ENCODE assay signal across 20 mouse cellular contexts in genomic region chr10:126568155-126568554, GRCm38 (mm10).
DNase-seq lines count a peak whose midpoint lies in the region; ATAC-seq lines count a peak whose summit lies in the region.
"Had no signal": no experiment of that assay in that cellular context is flagged by ENCODE, and none has a peak within 500 bp of the region (broad histone marks: within the 10 kb centered on the region; RNA-seq: fewer than 3 reads in every experiment).

No protein-coding gene starts in this region.

- H3K9me3 ChIP-seq in hindbrain, embryonic 12.5 days (replicated peaks), result no peaks in the 10 kb centered on the region
- H3K9me3 ChIP-seq in hindbrain, embryonic 10.5 days, result no peaks in the 10 kb centered on the region
- H3K9me3 ChIP-seq in neural tube, embryonic 11.5 days (ENCODE audit: control insufficient read depth, low read length), result no peaks in the 10 kb centered on the region
- H3K9me3 ChIP-seq in midbrain, embryonic 13.5 days, result no peaks in the 10 kb centered on the region
- no peaks in the 10 kb centered on the region for H3K9me3 ChIP-seq in midbrain, embryonic 16.5 days (replicated peaks; ENCODE audit: control insufficient read depth, low read length, poor library complexity, severe bottlenecking)
- H3K9me3 ChIP-seq: embryonic facial prominence, embryonic 15.5 days; forebrain, embryonic 10.5 days; heart, embryonic 12.5 days; hindbrain, embryonic 15.5 days had no signal

- no peak overlapping the region for H3K9ac ChIP-seq in hindbrain, embryonic 12.5 days
- H3K9ac ChIP-seq in neural tube, embryonic 11.5 days (ENCODE audit: low read length), result no peak overlapping the region
- H3K9ac ChIP-seq in midbrain, embryonic 13.5 days (replicated peaks), result no peak overlapping the region
- H3K9ac ChIP-seq in midbrain, embryonic 16.5 days (ENCODE audit: low read depth, low read length), result no peak overlapping the region
- H3K9ac ChIP-seq: embryonic facial prominence, embryonic 15.5 days; heart, embryonic 12.5 days; hindbrain, embryonic 15.5 days had no signal

- H3K36me3 ChIP-seq in hindbrain, embryonic 12.5 days, result no peaks in the 10 kb centered on the region
- H3K36me3 ChIP-seq in hindbrain, embryonic 10.5 days, result no peaks in the 10 kb centered on the region
- no peaks in the 10 kb centered on the region for H3K36me3 ChIP-seq in neural tube, embryonic 11.5 days (ENCODE audit: control insufficient read depth, insufficient read depth, low read length)
- no peaks in the 10 kb centered on the region for H3K36me3 ChIP-seq in midbrain, embryonic 13.5 days
- no peaks in the 10 kb centered on the region for H3K36me3 ChIP-seq in midbrain, embryonic 16.5 days (ENCODE audit: control insufficient read depth, insufficient read depth, low read length)
- H3K36me3 ChIP-seq: embryonic facial prominence, embryonic 15.5 days; forebrain, embryonic 10.5 days; heart, embryonic 12.5 days; hindbrain, embryonic 15.5 days had no signal

- H3K4me2 ChIP-seq in hindbrain, embryonic 12.5 days (replicated peaks), result no peak overlapping the region
- no peak overlapping the region for H3K4me2 ChIP-seq in neural tube, embryonic 11.5 days (ENCODE audit: low read depth)
- H3K4me2 ChIP-seq in midbrain, embryonic 13.5 days (replicated peaks), result no peak overlapping the region
- H3K4me2 ChIP-seq in midbrain, embryonic 16.5 days (ENCODE audit: low read length), result no peak overlapping the region
- H3K4me2 ChIP-seq: embryonic facial prominence, embryonic 15.5 days; heart, embryonic 12.5 days; hindbrain, embryonic 15.5 days had no signal

- H3K4me3 ChIP-seq in hindbrain, embryonic 12.5 days, result no peak overlapping the region
- H3K4me3 ChIP-seq in hindbrain, embryonic 10.5 days, result no peak overlapping the region
- no peak overlapping the region for H3K4me3 ChIP-seq in neural tube, embryonic 11.5 days (ENCODE audit: low read depth, low read length)
- H3K4me3 ChIP-seq in midbrain, embryonic 13.5 days (replicated peaks), result no peak overlapping the region
- no peak overlapping the region for H3K4me3 ChIP-seq in midbrain, embryonic 16.5 days (ENCODE audit: low read depth, low read length)
- H3K4me3 ChIP-seq: embryonic facial prominence, embryonic 15.5 days; erythroblast, embryonic 14.5 days; forebrain, embryonic 10.5 days; gastrocnemius, adult 2 months; heart, embryonic 12.5 days; hindbrain, embryonic 15.5 days had no signal

- H3K4me1 ChIP-seq in hindbrain, embryonic 12.5 days, result peaks cover 6% of the 10 kb centered on the region; the same call in 1 of the 2 replicates
- H3K4me1 ChIP-seq in hindbrain, embryonic 10.5 days (replicated peaks), result peaks cover 6% of the 10 kb centered on the region; the same call in 1 of the 2 replicates
- H3K4me1 ChIP-seq in neural tube, embryonic 11.5 days (ENCODE audit: control insufficient read depth, insufficient read depth, low read length), result no peaks in the 10 kb centered on the region
- peaks cover 10% of the 10 kb centered on the region for H3K4me1 ChIP-seq in midbrain, embryonic 13.5 days (replicated peaks)
- H3K4me1 ChIP-seq in midbrain, embryonic 16.5 days (ENCODE audit: control insufficient read depth, insufficient read depth, low read length), result 0 out of 2 replicates have a peak, but pooled peaks cover 3% of the 10 kb centered on the region
- H3K4me1 ChIP-seq: embryonic facial prominence, embryonic 15.5 days; forebrain, embryonic 10.5 days; heart, embryonic 12.5 days; hindbrain, embryonic 15.5 days had no signal

- ATAC-seq in hindbrain, embryonic 12.5 days (ENCODE audit: low FRiP score), result peak; percentile 73; the same call in 1 of the 2 replicates
- ATAC-seq in neural tube, embryonic 11.5 days (ENCODE audit: insufficient read depth, low FRiP score, low TSS enrichment), result no peak
- ATAC-seq in midbrain, embryonic 13.5 days, result peak; percentile 86
- ATAC-seq in midbrain, embryonic 16.5 days, result peak; percentile 25; the same call in 1 of the 2 replicates

- WGBS in hindbrain, embryonic 12.5 days, result 51% methylated on average over 8 of the region's 8 CpGs
- 73% methylated on average over 8 of the region's 8 CpGs for WGBS in hindbrain, embryonic 10.5 days
- 79% methylated on average over 8 of the region's 8 CpGs for WGBS in neural tube, embryonic 11.5 days
- 38% methylated on average over 8 of the region's 8 CpGs for WGBS in midbrain, embryonic 13.5 days
- WGBS in midbrain, embryonic 16.5 days, result 23% methylated on average over 8 of the region's 8 CpGs

- no peak for DNase-seq in hindbrain, embryonic 10.5 days (ENCODE audit: low spot score)
- DNase-seq in neural tube, embryonic 11.5 days (ENCODE audit: low spot score), result peak; percentile 11
- DNase-seq in neural tube, embryonic 10.5 days (ENCODE audit: extremely low spot score, low spot score), result no peak
- no peak for DNase-seq in lung, postnatal 4 days
- DNase-seq: adrenal gland, adult 2 months; adrenal gland, postnatal 36 days; cerebellum, adult 11 months; cerebellum, adult 8-10 months; cerebellum, postnatal 14 days; embryo, embryonic 11 days; gastrocnemius, adult 2 months; gastrocnemius, postnatal 25 days had no signal

- H3K27ac ChIP-seq in hindbrain, embryonic 12.5 days, result peak overlapping the region; percentile 26
- no peak overlapping the region for H3K27ac ChIP-seq in hindbrain, embryonic 10.5 days
- no peak overlapping the region for H3K27ac ChIP-seq in neural tube, embryonic 11.5 days (ENCODE audit: low read depth, low read length)
- H3K27ac ChIP-seq in midbrain, embryonic 13.5 days, result peak overlapping the region; percentile 70
- peak overlapping the region; percentile 53; the same call in 1 of the 2 replicates for H3K27ac ChIP-seq in midbrain, embryonic 16.5 days (ENCODE audit: low read length)
- H3K27ac ChIP-seq: embryonic facial prominence, embryonic 15.5 days; forebrain, embryonic 10.5 days; gastrocnemius, adult 2 months; hindbrain, embryonic 15.5 days had no signal

- no peaks in the 10 kb centered on the region for H3K27me3 ChIP-seq in hindbrain, embryonic 12.5 days
- no peaks in the 10 kb centered on the region for H3K27me3 ChIP-seq in hindbrain, embryonic 10.5 days (ENCODE audit: insufficient read depth, poor library complexity, severe bottlenecking)
- H3K27me3 ChIP-seq in neural tube, embryonic 11.5 days (ENCODE audit: control insufficient read depth, insufficient read depth, low read length), result no peaks in the 10 kb centered on the region
- no peaks in the 10 kb centered on the region for H3K27me3 ChIP-seq in midbrain, embryonic 13.5 days
- H3K27me3 ChIP-seq in midbrain, embryonic 16.5 days (ENCODE audit: control insufficient read depth, insufficient read depth, low read depth, low read length), result no peaks in the 10 kb centered on the region
- H3K27me3 ChIP-seq: embryonic facial prominence, embryonic 15.5 days; heart, embryonic 12.5 days; hindbrain, embryonic 15.5 days had no signal

Comparison
In these comparisons a context has a peak if more than half of its experiments do, and no peak if none do; other contexts are left out.
1. H3K27ac ChIP-seq: peak in hindbrain, embryonic 12.5 days (single experiment), midbrain, embryonic 13.5 days (single experiment) and midbrain, embryonic 16.5 days (single experiment); none in hindbrain, embryonic 10.5 days (single experiment) and neural tube, embryonic 11.5 days (single experiment).